Mouse (Mus musculus) forebrain, embryonic 16.5 days (tissue): Measurements from ENCODE around the gene Psapl1. TPM values are rescaled to one million over a fixed set of nuclear protein-coding genes. Genes with fewer than 3 reads are reported as not detected.

Source experiments
- ATAC-seq: fragments of 200-750 bp; cut with Nextera tagmentation; 2 replicates; pipeline ENCODE4 v1.8.0; 2017; ENCODE audit warnings: mild to moderate bottlenecking, moderate library complexity
- H3K27ac ChIP-seq: fragments of 300-500 bp; sonication (generic); 2 replicates; pipeline ENCODE4 v1.5.1; 2014; ENCODE audit warnings: low read length, control low read depth
- H3K27me3 ChIP-seq: fragments of 300-500 bp; sonication (generic); replicated peaks from 2 replicates; pipeline ENCODE4 v1.6.1; 2014; ENCODE audit warnings: low read length; ENCODE audit not compliant: control insufficient read depth, insufficient read depth
- H3K36me3 ChIP-seq: fragments of 300-500 bp; sonication (generic); 2 replicates; pipeline ENCODE4 v1.6.1; 2014; ENCODE audit not compliant: control insufficient read depth, insufficient read depth
- H3K4me1 ChIP-seq: fragments of 300-500 bp; sonication (generic); replicated peaks from 2 replicates; pipeline ENCODE4 v1.6.1; 2014; ENCODE audit warnings: low read length; ENCODE audit not compliant: control insufficient read depth, insufficient read depth
- H3K4me2 ChIP-seq: fragments of 300-500 bp; sonication (generic); 2 replicates; pipeline ENCODE4 v1.6.1; 2014; ENCODE audit warnings: mild to moderate bottlenecking, low read length, control low read depth
- H3K4me3 ChIP-seq: fragments of 300-500 bp; sonication (generic); replicated peaks from 2 replicates; pipeline ENCODE4 v1.5.1; 2014; ENCODE audit warnings: mild to moderate bottlenecking, low read length, control low read depth
- H3K9ac ChIP-seq: fragments of 300-500 bp; sonication (generic); replicated peaks from 2 replicates; pipeline ENCODE4 v1.6.1; 2014; ENCODE audit warnings: low read depth, low read length, control low read depth
- H3K9me3 ChIP-seq: fragments of 300-500 bp; sonication (generic); 2 replicates; pipeline ENCODE4 v1.6.1; 2016; ENCODE audit warnings: low read length; ENCODE audit not compliant: control insufficient read depth
- WGBS: fragments of 180-500 bp; shearing (Covaris S2); extraction: QIAGEN DNeasy Blood & Tissue Kit; methylation state at CpG from one replicate; pipeline ENCODE4 v1.1.7; 2014; 5-methylcytosine and 5-hydroxymethylcytosine counted together
- polyA plus RNA-seq: library from polyadenylated mRNA; unstranded; fragments of >200 nt; fragmentation: Nextera tagmentation; extraction: Ambion mirVana; gene quantifications from 2 replicates; pipeline ENCODE4 v1.2.1, GENCODE M21; 2015

Psapl1 gene
- polyA plus RNA-seq, 1 experiment from 2014 or later, result 0.08 TPM

GRCm38 (mm10) chr5:36254642-36255516 is 51.1 kb downstream of the Psapl1 start:
- no peak for ATAC-seq
- no peaks in the 10 kb centered on the region for H3K9me3 ChIP-seq
- no peaks in the 10 kb centered on the region for H3K36me3 ChIP-seq
- peaks cover 28% of the 10 kb centered on the region for H3K4me1 ChIP-seq
- no peak overlapping the region for H3K9ac ChIP-seq
- no peaks in the 10 kb centered on the region for H3K27me3 ChIP-seq
- no peak overlapping the region for H3K4me2 ChIP-seq
- no peak overlapping the region for H3K4me3 ChIP-seq
- H3K27ac ChIP-seq, result no peak overlapping the region
- 71% methylated on average over 18 of the region's 18 CpGs for WGBS

Other genes with a start within 250 kb of the Psapl1 start
- gene Sorcs2, start 194.1 kb downstream of the Psapl1 start, polyA plus RNA-seq, result 5.5 and 7.0 TPM in 2 replicates